Mouse (Mus musculus): ENCODE measurements around the gene Dnajc21.

DNA sequence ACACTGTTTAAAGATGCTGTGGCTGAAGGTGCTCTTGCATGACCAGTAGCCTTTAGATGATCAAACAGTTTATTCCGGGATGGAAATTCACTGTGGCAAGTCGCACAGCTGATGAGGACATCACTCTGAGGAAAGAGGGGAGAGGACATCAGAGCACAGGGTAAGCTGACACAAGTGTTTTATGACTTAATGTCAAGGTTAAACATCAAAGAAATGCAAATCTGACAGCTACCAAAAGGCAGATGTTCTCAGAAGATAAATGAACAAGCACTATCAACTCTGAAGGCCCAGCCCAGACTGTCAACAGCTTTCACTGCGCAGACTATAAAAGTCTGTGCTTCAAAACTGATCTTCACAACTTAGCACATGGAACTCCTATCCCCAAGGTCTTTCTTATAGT lies 23.2 kb downstream of the Dnajc21 start:
- TF ChIP-seq POLR2A (IDR thresholded peaks at IDR 0.05; ENCODE audit: control insufficient read depth, low read depth, low read length) (no peak), CTCF (IDR thresholded peaks at IDR 0.05; ENCODE audit: control insufficient read depth, insufficient read depth, insufficient replicate concordance, low read depth, low read length) (no peak)

Measured in testis, adult 2 months (tissue).